Mouse (Mus musculus) embryonic fibroblast, embryonic 13.5 days (primary cell): ENCODE measurements around the gene Rap1gap.

Source experiments
- CTCF ChIP-seq: IDR thresholded peaks from 2 replicates; pipeline ENCODE4 v1.5.1; 2011; ENCODE audit warnings: mild to moderate bottlenecking, control low read depth, low read length, moderate library complexity, borderline replicate concordance; ENCODE audit not compliant: insufficient read depth
- POLR2A ChIP-seq: IDR thresholded peaks from 2 replicates; pipeline ENCODE4 v1.6.1; 2011; ENCODE audit warnings: low read depth, mild to moderate bottlenecking, control low read depth, low read length, moderate library complexity

DNA sequence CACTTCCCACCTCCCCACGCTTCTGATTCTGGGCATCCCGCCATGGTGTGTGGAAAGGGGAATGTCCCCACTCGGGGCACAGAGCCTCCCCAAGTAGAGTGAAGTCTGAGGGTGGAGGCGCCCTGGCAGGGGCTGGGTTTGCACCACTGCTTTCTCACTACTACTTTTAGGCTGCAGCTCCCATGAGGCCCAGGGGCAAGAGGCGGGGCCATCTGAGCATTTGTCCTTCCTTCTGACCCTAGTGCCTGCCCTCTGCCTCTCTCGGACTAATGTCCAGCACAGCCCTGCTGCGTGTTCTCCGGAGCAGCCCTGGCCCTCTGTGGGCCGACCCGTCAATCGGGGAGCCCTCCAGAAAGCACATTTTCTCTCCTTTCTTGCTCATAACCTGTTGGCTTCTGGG lies 59.7 kb downstream of the Rap1gap start:
- TF ChIP-seq POLR2A (no peak), CTCF (no peak)
